Mouse (Mus musculus) lung, postnatal 36 days (tissue): ENCODE data around the gene Rln3.

Experiments
- DNase-seq: peaks from one replicate; pipeline ENCODE4 v3.0.0; 2022; ENCODE audit warnings: mixed read lengths

The Rln3 gene

DNA sequence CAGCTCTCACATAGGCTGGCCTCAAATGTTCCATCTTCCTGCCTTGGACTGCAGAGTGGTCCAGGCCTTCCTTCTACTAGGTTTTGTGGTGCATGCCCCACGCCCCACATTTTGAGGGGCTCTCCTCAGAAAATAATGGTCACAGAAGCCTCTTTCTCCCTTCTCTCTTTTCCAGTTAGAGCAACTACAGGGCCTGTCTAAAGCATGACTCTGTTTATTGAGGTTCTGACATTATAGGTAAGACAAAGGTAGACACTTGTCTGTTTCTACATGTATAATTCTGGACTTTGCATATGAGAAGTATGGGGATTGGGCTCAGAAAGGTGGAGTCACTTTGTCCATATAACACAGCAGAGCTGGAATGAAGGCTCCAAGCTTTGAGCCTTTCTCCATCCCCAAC lies 20.2 kb upstream of the Rln3 start, which contains the start of gene Gm10643:
TSS of gene Gm10643 (minus strand) at position 101 of the 400 bp plus-strand sequence.
- DNase-seq, result no peak

DNA sequence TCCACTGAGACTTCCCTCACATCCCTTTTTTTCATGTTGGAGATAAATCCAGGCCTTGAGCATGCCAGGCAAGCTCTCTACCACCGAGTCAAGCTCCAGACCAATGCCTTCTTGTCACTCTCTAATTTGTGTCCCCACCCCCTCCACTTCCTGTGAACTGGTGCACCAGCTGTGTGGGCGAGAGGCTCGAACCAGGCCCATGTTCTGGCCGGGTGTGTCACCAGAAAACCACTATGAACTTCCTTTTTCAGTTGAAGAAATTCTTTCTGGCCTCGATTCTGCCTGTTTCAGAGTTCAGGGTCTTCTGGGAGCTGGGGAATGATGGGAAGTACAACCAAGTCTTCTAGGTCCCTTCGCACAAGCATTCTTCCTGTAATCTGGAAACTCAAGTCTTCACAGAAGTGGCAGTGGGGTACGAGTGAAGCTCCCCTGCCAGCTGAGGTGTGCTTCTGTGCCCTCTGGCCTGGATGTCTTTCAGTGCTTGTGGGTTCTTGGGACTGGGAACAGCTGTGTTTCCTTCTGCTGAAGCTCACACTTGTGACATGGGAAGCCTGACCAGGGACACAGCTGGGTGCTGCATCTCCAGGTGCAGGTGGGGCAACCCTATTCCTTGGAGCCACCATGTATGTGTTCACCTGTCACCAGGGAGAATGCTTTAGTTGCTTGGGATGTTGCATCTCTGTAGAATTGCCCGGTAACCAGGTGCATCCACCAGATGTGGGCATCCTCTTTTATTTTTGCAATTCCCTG lies 19.2 kb upstream of the Rln3 start:
- DNase-seq, result peak; percentile 85

DNA sequence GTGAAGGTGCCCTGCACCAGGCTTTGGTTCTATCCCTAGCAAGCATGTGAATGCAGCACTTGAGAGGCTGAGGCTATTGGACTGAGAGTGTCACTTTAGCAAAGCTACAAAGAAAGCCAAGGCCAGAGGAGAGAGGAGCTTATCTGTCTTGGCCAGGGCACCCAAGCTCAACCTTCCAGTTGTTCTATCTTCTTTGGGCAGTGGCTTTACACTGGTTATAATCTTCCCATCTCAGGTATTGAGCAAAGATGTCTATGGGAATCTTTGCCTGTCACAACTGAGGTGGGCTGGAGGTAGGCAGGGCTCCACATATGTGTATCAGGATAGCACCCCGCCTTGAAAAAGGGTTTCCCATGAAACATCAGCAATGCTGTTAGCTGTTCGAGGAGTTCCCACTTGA lies 15.4 kb upstream of the Rln3 start:
- no peak for DNase-seq

DNA sequence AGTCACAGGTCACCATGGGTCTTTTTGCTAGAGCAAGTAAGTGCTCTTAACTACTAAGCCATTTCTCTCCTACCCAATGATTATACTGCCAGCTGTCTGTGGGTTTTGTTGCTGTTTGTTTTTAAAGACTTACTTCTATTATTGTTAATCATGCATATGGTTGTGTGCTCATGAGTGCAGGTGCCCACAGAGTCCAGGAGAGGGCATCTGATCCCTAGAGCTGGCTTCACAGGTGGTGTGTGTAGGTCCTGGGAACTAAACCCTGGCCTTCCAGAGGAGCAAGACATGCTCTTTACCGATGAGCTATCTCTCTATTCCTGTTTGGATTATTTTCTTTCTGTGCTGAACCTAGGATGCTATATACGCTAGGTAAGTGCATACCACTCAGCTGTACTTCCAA lies 14.4 kb upstream of the Rln3 start:
- no peak for DNase-seq

DNA sequence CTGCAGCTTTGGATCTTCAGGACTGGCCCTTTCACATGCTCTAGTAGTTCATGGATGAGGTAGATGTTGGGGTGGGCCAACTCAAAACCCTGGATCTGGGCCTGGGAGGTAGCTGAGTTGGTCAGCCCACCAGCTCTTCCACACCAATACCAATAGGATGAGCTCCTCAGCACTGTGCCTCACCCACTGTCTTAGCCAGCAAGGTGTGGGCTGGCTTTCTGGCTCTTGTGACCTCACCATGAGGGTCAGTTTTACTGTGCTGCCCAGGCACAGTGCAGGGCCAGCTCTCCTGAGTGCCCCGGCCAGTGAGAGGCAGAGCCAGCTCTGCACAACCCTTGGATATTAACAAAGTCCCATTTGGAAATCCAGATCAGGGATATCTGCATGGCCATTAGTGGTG lies 13.0 kb upstream of the Rln3 start:
- DNase-seq, result no peak

DNA sequence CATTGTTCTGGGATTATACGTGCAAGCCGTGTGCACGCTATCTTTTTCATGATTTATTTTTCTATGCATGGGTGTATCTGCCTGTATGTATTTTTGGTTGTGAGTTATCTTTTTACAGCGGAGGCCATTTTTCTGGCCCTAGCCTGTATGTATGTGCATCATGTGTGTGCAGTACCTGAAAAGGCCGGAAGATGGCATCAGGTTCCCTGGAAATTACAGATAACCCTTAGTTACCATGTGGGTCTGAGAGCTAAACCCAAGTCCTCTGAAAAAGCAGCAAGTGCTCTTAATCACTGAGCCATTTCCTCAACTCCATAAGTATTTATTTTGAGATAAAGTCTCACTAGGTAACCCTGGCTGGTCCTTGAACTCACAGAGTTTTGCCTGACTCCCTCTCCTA lies 8.4 kb upstream of the Rln3 start:
- no peak for DNase-seq

DNA sequence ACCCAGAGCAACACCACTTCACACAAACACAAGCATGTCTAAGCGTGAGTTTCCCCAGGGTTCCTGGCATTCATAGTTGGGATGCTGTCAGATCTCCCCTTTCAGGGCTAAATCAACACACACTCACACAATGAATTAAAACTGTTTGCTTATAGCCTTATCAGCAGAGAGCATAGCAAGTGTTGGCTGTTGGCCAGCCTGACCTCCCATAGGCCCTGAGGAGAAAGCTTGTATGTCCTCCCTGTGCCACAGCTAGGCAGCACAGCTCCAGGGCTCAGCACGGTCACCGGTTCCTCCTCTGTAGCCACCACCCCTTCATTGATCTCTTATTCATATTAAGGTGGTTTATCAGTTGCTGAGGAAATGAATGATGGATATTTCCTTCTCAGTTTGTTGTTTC lies 7.9 kb upstream of the Rln3 start:
- DNase-seq, result peak; percentile 17

DNA sequence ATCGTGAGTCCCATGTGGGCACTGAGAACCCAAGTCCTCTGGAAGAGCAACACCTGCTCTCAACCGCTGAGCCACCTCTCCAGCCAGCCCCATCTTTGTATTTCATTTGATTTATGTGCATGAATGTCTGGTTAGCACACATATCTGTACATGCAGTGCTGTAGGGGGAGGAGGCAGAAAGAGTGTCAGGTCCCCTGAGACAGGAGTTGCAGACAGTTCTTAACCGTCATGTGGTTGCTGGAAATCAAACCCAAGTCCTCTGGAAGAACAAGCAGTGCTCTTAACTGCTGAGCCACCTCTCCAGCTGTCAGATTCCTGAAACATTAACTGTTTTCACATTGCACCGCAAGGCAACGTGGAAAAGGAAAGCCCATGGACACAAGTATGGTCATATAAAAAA lies 3.4 kb upstream of the Rln3 start:
- no peak for DNase-seq

DNA sequence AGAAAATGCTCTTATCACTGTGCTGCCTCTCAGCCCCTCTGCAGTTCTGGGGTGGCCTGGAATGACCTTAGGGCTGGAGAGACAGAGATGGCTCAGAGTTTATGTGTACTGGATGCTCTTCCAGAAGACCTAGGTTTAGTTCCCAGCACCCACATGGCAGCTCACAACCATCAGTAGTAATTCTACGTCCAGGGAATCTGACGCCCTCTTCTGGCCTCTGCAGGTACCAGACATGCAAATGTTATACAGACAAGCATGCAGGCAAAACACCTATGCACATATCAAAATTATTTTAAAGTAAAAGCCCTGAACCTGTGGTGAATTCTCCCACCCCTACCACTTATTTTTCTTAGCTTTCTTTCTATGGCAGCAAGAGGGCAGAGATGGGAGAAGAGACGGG lies 1.7 kb upstream of the Rln3 start:
- no peak for DNase-seq

DNA sequence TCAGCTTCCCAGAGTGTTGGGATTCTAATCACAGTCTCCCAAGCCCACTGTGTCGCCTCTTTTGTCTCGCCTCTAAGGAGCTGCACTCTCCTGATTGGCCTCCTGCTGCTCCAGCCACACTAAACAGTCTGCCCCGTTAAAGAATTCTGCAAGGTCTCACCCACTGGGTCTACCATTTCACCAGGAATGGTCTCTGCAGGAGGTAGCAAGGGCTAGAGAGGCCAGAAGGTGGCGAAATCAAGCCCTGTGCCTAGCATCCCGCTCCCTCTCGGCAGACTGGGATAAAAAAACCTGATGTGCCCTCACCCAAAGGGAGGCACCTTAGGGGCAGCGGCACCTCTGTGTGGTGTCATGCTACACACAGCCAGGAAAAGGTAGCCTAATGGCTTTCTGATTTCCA lies 697 bp downstream of the Rln3 start:
- DNase-seq, result no peak

DNA sequence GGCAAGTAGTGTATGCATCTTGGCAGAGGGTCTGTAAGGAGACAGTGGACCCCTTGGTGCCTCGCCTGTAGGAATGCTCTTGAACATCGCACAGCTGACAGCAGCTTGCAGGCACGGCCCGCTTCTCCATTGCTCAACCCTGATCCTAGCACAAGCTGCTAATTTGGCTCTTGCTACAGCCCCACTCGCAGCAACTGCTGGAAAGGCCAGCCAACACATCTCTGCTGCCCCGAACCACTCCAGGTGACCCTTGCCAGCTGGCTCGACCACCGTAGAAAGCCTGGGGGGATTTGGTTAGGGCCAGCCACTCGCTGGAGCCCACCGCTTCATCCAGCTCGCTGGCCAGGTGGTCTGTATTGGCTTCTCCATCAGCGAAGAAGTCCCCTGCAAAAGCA lies 1.9 kb downstream of the Rln3 start:
- peak; percentile 40 for DNase-seq

DNA sequence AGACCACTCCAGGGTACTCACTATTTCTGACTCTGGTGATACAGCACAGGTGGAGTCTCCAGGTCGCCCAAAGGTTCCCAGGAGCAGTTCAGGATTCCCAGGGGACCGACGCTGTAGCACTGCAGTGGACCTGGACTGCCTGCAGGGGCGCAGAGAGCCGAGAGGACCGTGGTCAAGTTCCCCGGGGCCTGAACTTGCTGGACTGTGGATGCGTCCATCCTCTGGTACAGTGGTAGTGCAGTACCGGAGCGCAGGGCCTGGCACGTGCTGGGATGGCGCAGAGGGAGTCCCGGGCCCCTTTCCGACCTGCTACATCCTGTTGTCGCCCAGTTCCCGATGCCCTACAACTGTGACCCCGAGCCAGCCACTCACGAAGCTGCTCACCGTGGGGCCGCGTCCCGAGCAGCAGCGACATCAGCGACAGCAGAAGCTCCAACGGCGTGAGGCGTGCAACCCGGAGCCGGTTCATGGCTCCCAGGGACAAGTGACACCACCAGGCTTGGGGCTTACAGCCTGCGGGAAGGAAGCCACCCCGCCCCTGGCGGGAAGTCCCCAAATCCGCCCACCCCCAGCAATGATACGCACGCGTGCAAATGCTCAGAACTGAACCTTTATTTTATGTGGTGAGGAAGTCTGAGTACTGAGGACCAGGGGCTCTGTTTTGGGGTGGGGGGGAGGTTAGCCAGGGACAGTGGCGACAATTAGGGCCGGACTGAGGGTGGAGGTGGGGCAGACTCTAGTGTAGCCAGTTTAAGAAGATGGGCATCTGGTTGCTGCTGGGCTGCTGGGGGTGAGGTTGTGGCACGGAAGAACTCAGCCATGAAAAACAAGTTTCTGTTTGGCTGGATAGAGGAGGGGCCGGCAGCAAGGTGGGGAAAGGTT lies 2.5 kb downstream of the Rln3 start, which contains the start of gene Il27ra:
TSS of gene Il27ra (minus strand) at position 524 of the 882 bp plus-strand sequence.
- DNase-seq, result peak; percentile 79

DNA sequence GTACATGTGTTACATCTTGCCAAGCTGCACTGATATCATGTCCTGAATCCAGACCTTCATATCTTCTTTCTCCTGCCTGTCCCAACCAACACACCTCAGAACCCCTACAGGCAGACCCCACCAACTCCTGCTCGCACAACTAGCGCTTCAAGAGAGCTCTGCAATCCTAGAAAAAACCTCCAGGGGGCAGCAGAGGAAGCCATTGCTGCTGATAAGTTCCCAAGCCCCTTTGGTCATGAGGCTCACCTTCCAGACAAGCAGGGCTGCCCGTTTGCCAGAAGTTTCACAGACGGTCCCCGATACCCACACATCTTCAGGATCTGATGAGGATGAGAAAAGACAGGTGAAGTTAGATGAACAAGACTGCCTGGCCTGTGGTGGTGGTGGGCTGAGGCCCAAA lies 5.8 kb downstream of the Rln3 start:
- DNase-seq, result peak; percentile 89

DNA sequence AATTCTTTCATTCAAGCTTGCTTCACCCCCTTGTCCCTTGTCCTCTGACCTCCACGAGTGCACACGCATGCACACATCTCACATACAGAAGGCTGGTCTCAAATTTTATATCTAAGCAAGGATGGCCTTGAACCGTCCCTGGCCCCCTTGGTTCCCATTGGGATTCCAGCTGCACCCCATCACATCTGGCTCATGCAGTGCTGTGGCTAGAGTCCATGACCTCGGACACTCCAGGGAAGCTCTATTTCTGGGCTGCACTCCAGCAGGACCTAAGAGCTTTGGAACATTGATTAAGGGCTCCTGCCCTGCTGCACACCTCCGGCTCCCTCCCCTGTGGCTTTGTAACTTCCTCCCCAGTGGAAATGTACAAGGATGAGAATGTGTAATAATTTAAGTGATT lies 6.8 kb downstream of the Rln3 start:
- DNase-seq, result no peak

DNA sequence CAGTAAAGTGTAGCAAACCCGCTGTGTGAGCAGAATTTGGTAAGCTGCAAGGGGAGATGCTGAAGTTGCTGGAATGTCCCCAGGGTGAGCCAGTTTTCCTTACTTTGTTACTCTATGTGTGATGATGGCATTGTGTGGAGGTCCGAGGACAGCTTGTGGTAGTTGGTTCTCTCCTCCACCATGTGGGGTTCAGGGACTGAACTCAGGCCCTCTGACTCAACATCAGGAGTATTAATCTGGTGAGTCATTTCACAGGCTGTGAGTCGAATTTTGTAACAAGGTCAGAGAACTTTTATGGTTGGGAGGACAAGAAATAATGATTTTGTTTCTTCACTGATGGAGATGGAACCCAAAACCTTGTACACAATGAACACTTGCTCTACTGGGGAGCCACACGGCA lies 12.0 kb downstream of the Rln3 start:
- no peak for DNase-seq

DNA sequence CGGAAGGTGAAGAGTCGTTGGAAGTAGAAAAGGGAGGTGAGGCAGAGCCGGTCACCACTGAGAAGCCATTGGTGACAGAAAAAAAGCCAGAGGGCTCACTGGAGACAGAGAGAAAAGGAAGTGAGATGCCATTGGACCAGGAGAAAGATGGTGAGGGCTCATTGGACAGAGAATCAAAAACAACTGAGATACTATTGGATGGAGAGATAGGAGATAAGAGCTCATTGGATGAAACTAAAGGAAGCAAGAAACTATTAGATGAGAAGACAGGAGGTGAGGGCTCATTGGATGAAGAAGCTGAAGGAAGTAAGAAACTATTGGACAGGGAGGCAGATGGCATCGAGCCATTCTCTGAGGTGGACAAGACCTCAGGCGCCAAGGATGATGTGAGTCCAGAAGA lies 15.5 kb downstream of the Rln3 start:
- no peak for DNase-seq

DNA sequence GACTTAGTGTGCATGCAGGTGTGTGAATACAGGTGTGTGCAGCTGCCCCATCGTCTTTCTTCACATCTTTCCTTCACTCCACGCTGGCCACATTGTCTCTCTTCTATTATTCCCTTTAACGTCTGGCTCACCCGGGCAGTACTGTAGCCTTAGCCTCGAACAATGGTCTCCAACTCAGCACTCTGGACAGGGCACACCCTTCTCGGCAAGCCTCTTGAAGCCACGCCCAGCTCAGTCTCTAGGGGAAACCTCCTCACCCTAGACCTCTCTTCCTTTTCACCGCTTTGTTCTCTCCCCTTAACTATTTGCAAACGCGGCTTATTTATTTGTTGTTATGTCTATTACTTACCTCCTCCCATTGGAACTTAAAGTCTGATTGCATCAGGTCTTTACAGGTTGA lies 17.4 kb downstream of the Rln3 start:
- DNase-seq, result no peak

DNA sequence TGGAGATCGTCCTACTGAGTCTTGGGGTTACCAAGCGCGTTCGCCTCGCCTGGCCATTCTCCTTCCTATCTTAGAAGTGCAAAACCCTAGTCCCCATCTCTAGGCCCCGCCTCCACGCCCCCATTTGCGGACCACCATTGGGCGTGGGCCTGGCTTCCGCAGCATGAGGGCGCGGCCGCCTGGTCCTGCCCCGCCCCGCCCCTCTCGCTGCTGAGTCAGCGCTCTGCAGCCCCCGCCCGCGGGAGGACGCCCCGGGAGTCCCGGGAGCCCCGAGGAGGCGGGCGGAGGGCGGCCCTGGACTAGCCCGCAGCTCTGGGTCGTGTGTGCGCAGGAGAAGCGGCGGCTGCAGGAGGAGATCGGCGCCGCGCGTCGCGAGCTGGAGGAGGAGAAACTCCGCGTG lies 18.9 kb downstream of the Rln3 start:
- no peak for DNase-seq

DNA sequence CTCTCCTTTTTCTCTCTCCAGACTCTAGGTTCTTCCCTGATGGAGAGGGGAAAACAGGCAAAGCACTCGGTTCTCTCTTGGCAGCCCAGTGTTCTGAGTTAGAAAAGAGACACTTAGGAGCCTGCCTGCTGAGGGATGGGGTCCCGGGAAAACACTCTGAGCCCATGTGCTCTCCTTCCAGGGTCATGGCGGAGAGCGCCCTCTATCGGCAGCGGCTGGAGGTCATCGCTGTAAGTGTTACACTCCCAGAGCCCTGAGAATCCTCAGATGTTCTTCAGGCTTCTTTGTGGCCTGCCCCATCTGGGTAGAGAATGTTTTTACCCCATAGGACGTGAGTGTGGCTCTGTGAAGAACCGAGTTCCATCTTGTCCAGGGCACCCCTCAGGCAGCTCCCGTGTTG lies 20.6 kb downstream of the Rln3 start:
- DNase-seq, result peak; percentile 64

DNA sequence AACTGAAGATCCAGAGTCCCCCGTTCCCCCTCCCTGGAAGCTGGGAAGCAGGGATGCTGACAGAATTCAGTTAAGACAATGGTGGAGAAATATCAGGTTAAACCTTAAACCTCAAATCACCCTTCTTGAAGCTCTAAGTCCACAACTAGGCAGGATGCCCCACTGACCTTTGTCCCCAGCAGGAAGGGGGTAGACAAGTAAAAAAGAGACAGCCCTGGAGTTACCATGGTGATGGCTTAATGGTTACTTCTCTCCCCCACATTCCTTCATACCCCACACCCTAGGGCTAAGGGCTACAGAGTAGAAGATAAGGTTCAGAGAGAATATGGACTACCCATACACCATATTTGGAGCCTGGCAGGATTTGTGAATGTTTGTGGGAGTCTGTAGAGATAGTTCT lies 21.2 kb downstream of the Rln3 start:
- DNase-seq, result no peak

DNA sequence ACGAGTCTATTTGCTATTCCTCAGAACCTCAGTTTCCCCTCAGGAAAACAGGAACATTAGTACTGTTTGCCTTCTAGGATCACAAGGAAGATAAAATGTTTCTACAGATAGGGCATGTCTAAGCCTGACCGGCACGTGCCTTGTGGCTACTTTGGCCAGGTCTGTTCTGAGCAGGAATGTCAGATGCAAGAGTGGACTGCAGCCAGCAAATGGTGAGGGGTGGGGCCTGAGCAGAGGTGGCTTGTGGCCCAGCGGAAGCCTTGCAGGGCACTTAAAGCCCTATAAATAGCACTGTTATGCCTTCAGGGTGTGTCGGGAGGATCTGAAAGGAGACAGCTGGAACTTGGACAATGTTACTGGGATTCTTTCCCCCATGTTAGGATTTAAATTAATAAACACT lies 21.7 kb downstream of the Rln3 start:
- DNase-seq, result peak; percentile 87

DNA sequence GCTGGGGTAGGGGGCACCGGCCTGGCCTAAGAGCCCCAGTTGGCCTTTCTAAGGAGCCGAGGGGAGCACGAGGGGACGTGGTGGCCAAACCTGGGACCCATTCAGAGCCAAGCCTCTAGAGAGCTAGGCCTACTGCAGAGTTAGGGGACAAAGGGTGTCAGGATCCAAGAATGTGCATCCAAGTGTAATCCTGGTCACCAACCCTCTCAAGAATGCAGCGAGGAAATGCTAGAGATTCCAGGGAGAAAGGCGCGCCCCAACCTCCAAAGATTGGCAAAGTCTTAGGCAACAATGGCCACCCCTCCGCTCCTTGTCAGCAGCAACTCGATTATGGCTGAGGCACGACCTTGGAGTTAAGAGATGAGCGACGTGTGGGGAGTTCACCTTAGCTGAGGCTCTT lies 23.2 kb downstream of the Rln3 start:
- no peak for DNase-seq

DNA sequence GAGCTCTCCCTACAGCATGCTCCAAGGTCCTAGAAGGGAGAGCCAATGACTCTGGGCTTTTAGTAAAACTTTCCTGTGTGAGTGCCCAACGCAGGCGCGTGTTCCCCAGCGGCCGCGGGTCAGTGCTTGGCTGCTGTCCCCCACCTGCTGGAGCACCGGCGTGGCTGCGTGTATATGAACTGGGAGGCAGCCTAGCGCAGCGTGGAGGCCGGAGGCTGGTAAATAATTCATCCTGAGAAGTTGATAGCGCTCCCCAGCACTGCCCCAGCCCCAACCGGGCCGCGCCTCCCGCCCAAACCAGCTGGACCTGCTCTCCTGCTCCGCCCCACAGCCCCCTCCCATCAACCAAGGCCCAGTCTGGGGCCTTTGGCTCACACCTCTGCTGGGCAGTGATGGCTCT lies 23.7 kb downstream of the Rln3 start, which contains the start of gene Palm3:
TSS of gene Palm3 (plus strand) at position 376 of the 400 bp plus-strand sequence.
- DNase-seq, result no peak

DNA sequence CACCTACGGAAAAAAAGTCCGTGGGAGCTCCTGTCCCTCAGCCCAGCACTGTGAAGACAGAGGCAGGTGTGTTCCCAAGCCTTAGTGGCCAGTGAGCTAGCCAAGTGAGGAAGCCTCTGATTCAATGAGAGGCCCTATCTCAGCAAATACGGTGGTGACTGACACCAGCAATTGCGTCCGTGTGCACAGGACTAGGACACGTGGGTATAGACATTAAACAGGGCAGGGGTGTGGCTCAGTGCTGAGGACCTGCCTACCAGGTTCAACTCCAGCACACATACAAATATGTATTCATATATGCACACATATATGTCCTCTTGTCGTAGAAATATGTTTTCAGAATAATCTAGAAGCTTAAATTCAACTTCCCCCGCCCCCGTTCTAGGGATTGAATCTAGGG lies 25.1 kb downstream of the Rln3 start:
- no peak for DNase-seq
